Mouse (Mus musculus) spleen, adult 2 months (tissue): ENCODE data around the gene Cog4. TPM values are rescaled to one million over a fixed set of nuclear protein-coding genes. Genes with fewer than 3 reads are reported as not detected.

Experiments used
- DNase-seq, 2 experiments: peaks; one replicate each; pipeline versions ENCODE4 v3.0.0 to v3.0.0-alpha.2; 2012 to 2021; ENCODE audit warnings: low spot score in 2 of 2, low read depth in 1 of 2
- H3K27ac ChIP-seq: fragments of 200-500 bp; 2 replicates; pipeline ENCODE4 v1.5.1; 2012; ENCODE audit warnings: low read length, inconsistent platforms; ENCODE audit not compliant: insufficient read depth
- H3K27me3 ChIP-seq: fragments of 200-500 bp; 2 replicates; pipeline ENCODE4 v1.6.1; 2012; ENCODE audit warnings: mild to moderate bottlenecking, moderate library complexity, low read length, inconsistent platforms; ENCODE audit not compliant: control insufficient read depth, insufficient read depth
- H3K36me3 ChIP-seq: fragments of 200-500 bp; 2 replicates; pipeline ENCODE4 v1.6.1; 2012; ENCODE audit warnings: mild to moderate bottlenecking, low read length, inconsistent platforms; ENCODE audit not compliant: control insufficient read depth, insufficient read depth
- H3K4me1 ChIP-seq: fragments of 200-500 bp; 2 replicates; pipeline ENCODE4 v1.6.1; 2011; ENCODE audit warnings: inconsistent platforms; ENCODE audit not compliant: control insufficient read depth, insufficient read depth, insufficient read length
- H3K4me3 ChIP-seq: fragments of 200-500 bp; 2 replicates; pipeline ENCODE4 v1.5.1; 2011; ENCODE audit warnings: mild to moderate bottlenecking, inconsistent platforms; ENCODE audit not compliant: insufficient read depth, insufficient read length; ENCODE audit errors: extremely low read depth
- CTCF ChIP-seq: fragments of 200-500 bp; IDR thresholded peaks from 2 replicates; pipeline ENCODE4 v1.5.1; 2011; ENCODE audit warnings: mild to moderate bottlenecking, inconsistent platforms; ENCODE audit not compliant: insufficient read depth, insufficient read length, insufficient replicate concordance; ENCODE audit errors: extremely low read depth
- POLR2A ChIP-seq: fragments of 200-500 bp; IDR thresholded peaks from 2 replicates; pipeline ENCODE4 v1.6.1; 2011; ENCODE audit warnings: low read depth, low read length, inconsistent platforms
- WGBS: fragments of 180-500 bp; shearing (Covaris S2); methylation state at CpG from one replicate; pipeline ENCODE4 v1.1.7; 2018; 5-methylcytosine and 5-hydroxymethylcytosine counted together
- polyA plus RNA-seq: library from polyadenylated mRNA; depleted of rRNA; stranded (reverse); fragments of >200 nt; gene quantifications from 2 replicates; pipeline ENCODE4 v1.2.3, GENCODE M21; 2012

The Cog4 gene
- polyA plus RNA-seq, 1 experiment: 15.9 TPM

DNA sequence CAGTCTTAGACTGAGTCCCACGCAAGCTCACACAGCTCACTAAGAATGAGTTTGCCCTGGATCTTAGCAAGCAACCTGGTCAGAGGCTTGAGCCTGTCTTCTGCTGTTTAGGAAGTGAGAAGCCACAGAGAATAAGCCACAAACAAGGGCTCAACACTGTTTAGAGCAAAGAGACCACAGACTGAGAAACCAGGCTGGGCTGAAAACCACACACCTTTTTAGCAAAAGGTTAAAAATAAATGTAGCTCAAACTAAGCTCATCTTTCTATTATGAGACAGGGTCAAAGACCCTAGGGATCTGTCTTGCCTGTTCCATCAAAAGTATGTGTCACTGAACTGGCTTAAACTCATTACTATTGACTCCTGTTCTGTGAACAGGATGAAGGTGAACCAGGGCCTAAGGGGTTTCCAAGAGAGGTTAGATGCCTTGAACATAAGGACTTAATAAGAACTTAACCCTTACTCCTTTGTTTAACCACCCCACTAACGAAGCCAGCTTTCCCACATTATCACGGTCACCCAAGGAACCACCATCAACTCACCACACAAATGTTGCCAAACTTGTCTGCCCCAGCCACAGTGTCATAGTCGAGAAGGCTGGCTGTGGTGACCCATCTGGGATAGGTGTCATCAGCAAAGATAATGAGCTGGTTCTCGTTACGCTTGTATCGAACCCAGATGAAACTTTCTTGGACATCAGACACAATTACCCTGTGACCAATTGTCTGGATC lies 33.2 kb upstream of the Cog4 start:
- DNase-seq: no peak
- Histone ChIP-seq H3K4me1 (no peaks in the 10 kb centered on the region), H3K36me3 (peaks cover 75% of the 10 kb centered on the region), H3K27me3 (no peaks in the 10 kb centered on the region), H3K4me3 (no peak overlapping the region), H3K27ac (no peak overlapping the region)
- TF ChIP-seq CTCF: no peak
- no peak for TF ChIP-seq POLR2A
- 79% methylated on average over 7 of the region's 7 CpGs for WGBS

DNA sequence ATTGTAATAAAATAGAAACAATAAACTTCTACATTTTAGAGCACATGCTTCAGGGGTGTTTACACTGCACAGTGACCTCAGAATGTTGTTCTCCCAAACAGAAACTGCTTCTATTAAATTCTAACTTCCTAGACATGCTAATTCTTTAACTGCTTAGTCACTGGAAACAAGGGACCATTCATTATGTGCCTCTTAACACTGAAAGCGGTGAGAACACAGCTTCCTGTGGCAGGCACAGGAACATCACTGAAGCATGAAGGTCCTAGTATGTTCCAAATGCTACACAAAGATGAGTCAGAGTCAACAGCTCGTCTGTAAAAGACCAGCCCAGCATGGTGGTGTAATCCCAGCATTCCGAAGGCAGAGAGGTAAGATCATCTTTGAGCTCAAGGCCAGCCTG lies 31.1 kb upstream of the Cog4 start:
- no peak for TF ChIP-seq CTCF
- no peak overlapping the region for H3K27ac ChIP-seq
- no peak for DNase-seq
- H3K4me3 ChIP-seq: no peak overlapping the region
- H3K36me3 ChIP-seq: peaks cover 82% of the 10 kb centered on the region
- H3K4me1 ChIP-seq: no peaks in the 10 kb centered on the region
- H3K27me3 ChIP-seq: no peaks in the 10 kb centered on the region
- 85% methylated on average over 3 of the region's 3 CpGs for WGBS

- Histone ChIP-seq H3K4me1 (no peaks in the 10 kb centered on the region), H3K36me3 (peaks cover 77% of the 10 kb centered on the region), H3K4me3 (no peak overlapping the region), H3K27me3 (no peaks in the 10 kb centered on the region), H3K27ac (no peak overlapping the region)
- no peak for TF ChIP-seq POLR2A
- no peak for TF ChIP-seq CTCF
- no peak for DNase-seq
- 89% methylated on average over 1 of the region's 1 CpGs for WGBS
Measured at GRCm38 (mm10) chr8:110816990-110817389, 29.4 kb upstream of the Cog4 start.

- Histone ChIP-seq H3K4me1 (no peaks in the 10 kb centered on the region), H3K36me3 (peaks cover 73% of the 10 kb centered on the region), H3K27ac (no peak overlapping the region), H3K27me3 (no peaks in the 10 kb centered on the region), H3K4me3 (no peak overlapping the region)
- no peak for DNase-seq
- no peak for TF ChIP-seq CTCF
- TF ChIP-seq POLR2A: no peak
- WGBS: 85% methylated on average over 3 of the region's 3 CpGs
Measured at GRCm38 (mm10) chr8:110818593-110818992, 27.8 kb upstream of the Cog4 start.

DNA sequence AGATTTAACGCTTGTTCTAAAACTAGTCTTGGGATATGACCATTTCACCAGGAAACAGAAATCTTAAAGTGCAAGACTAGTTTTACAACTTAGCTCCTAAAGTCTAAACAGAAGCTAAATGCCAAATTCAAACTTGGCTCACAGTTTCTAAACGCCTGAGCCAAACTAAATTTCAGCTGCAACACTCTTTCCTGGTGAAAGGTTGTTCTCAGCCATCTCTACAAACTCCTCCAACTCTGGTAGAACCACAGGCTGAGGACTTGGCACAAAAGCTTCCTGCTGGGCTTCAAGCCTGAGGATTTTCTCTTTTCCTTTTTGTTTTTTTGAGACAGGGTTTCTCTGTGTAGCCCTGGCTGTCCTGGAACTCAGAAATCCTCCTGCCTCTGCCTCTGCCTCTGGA lies 26.1 kb upstream of the Cog4 start:
- peaks cover 71% of the 10 kb centered on the region for H3K36me3 ChIP-seq
- WGBS: 93% methylated on average over 2 of the region's 2 CpGs
- no peak for DNase-seq
- H3K27me3 ChIP-seq: no peaks in the 10 kb centered on the region
- H3K4me1 ChIP-seq: no peaks in the 10 kb centered on the region
- no peak overlapping the region for H3K27ac ChIP-seq
- no peak overlapping the region for H3K4me3 ChIP-seq
- TF ChIP-seq POLR2A: no peak

DNA sequence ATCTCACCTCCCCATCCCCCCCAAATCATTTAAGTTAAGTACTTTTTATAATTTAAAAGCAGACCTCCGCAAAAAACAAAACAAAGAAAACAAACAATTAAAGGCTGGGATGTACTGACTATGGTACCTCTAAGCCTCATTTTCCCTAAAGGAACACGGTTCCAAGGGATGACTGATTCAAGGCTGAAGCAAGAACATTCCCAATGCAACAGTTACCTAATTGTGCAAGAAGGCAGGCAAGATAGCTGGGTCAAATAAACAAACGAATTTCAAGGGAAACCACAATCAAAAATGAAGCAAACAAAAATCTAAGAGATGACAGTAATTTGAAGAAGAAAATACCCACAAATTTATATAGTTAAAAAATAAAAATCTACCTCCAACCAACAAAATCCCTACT lies 24.4 kb upstream of the Cog4 start:
- H3K27me3 ChIP-seq: no peaks in the 10 kb centered on the region
- H3K4me3 ChIP-seq: no peak overlapping the region
- no peaks in the 10 kb centered on the region for H3K4me1 ChIP-seq
- TF ChIP-seq CTCF: no peak
- no peak for TF ChIP-seq POLR2A
- no peak overlapping the region for H3K27ac ChIP-seq
- DNase-seq: no peak
- WGBS: 86% methylated on average over 3 of the region's 3 CpGs
- peaks cover 68% of the 10 kb centered on the region for H3K36me3 ChIP-seq

GRCm38 (mm10) chr8:110824861-110825260 lies 21.5 kb upstream of the Cog4 start:
- no peaks in the 10 kb centered on the region for H3K27me3 ChIP-seq
- TF ChIP-seq CTCF (no peak), POLR2A (no peak)
- no peaks in the 10 kb centered on the region for H3K4me1 ChIP-seq
- H3K27ac ChIP-seq: no peak overlapping the region
- 89% methylated on average over 1 of the region's 1 CpGs for WGBS
- DNase-seq: no peak
- H3K4me3 ChIP-seq: no peak overlapping the region
- H3K36me3 ChIP-seq: peaks cover 54% of the 10 kb centered on the region
